Mouse (Mus musculus) kidney, postnatal 0 days (tissue): ENCODE data around the gene Bbs9. TPM values are rescaled to one million over a fixed set of nuclear protein-coding genes. Genes with fewer than 3 reads are reported as not detected.

Experiments used
- ATAC-seq: fragments of 200-750 bp; cut with Nextera tagmentation; replicated peaks from 2 replicates; pipeline ENCODE4 v1.8.0; 2017; ENCODE audit warnings: low read depth, moderate number of reproducible peaks, moderate TSS enrichment, moderate library complexity; ENCODE audit not compliant: low FRiP score
- DNase-seq: peaks from one replicate; pipeline ENCODE4 v3.0.0-alpha.2; 2016; ENCODE audit warnings: low spot score
- H3K27ac ChIP-seq: fragments of 300-500 bp; sonication (generic); 2 replicates; pipeline ENCODE4 v1.5.1; 2014; ENCODE audit warnings: mild to moderate bottlenecking
- H3K27me3 ChIP-seq: fragments of 300-500 bp; sonication (generic); 2 replicates; pipeline ENCODE4 v1.6.1; 2014; ENCODE audit warnings: low read length, mixed read lengths; ENCODE audit not compliant: insufficient read depth
- H3K36me3 ChIP-seq: fragments of 300-500 bp; sonication (generic); 2 replicates; pipeline ENCODE4 v1.6.1; 2014; ENCODE audit warnings: low read length, mixed read lengths; ENCODE audit not compliant: insufficient read depth
- H3K4me1 ChIP-seq: fragments of 300-500 bp; sonication (generic); replicated peaks from 2 replicates; pipeline ENCODE4 v1.6.1; 2014; ENCODE audit warnings: antibody characterized with exemption, low read length, mixed read lengths; ENCODE audit not compliant: insufficient read depth
- H3K4me2 ChIP-seq: fragments of 300-500 bp; sonication (generic); 2 replicates; pipeline ENCODE4 v1.6.1; 2014; ENCODE audit warnings: mild to moderate bottlenecking, low read length, moderate library complexity, mixed read lengths
- H3K4me3 ChIP-seq: fragments of 300-500 bp; sonication (generic); replicated peaks from 2 replicates; pipeline ENCODE4 v1.5.1; 2014; ENCODE audit warnings: low read depth, low read length
- H3K9ac ChIP-seq: fragments of 300-500 bp; sonication (generic); 2 replicates; pipeline ENCODE4 v1.6.1; 2014; ENCODE audit warnings: low read depth, low read length
- H3K9me3 ChIP-seq: fragments of 300-500 bp; sonication (generic); replicated peaks from 2 replicates; pipeline ENCODE4 v1.6.1; 2016; ENCODE audit warnings: low read length, inconsistent platforms, mixed read lengths
- CTCF ChIP-seq: IDR thresholded peaks from 2 replicates; pipeline ENCODE4 v1.5.1; 2016; ENCODE audit warnings: antibody characterized with exemption, low read depth, mild to moderate bottlenecking, moderate library complexity
- WGBS: fragments of 180-500 bp; shearing (Covaris S2); extraction: QIAGEN DNeasy Blood & Tissue Kit; methylation state at CpG from one replicate; pipeline ENCODE4 v1.1.7; 2014; 5-methylcytosine and 5-hydroxymethylcytosine counted together
- polyA plus RNA-seq: library from polyadenylated mRNA; unstranded; fragments of >200 nt; fragmentation: Nextera tagmentation; extraction: Ambion mirVana; gene quantifications from 2 replicates; pipeline ENCODE4 v1.2.1, GENCODE M21; 2015

Bbs9 gene
- polyA plus RNA-seq, 1 experiment from 2014 or later = 10.1 TPM

DNA sequence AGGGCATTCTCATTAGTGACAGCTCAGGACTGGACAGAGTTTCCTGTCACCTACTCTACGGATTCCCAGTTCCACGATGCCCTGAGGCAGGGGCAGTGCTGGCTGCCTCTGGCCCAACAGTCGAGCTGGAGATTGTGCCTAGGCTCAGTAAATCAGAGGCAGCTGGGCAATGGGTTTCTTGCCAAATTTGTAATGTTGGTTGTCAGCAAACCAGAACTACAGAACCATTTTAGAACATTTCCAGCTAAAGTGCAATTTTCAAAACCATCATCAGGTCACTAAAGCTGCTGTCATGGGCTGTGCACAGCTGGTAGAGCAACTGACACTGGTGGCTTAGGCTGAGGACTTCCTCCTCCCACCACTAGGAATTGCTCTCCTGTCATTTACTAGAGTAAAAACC is 292.3 kb downstream of the Bbs9 start:
- 0 out of 2 replicates have a peak, but pooled peaks have one; percentile 8 for TF ChIP-seq CTCF
- Histone ChIP-seq H3K27ac (no peak overlapping the region), H3K9ac (no peak overlapping the region), H3K27me3 (no peaks in the 10 kb centered on the region), H3K9me3 (no peaks in the 10 kb centered on the region), H3K4me2 (no peak overlapping the region), H3K4me3 (no peak overlapping the region), H3K4me1 (no peaks in the 10 kb centered on the region), H3K36me3 (no peaks in the 10 kb centered on the region)
- DNase-seq = no peak
- 53% methylated on average over 3 of the region's 3 CpGs for WGBS
- ATAC-seq = no peak

DNA sequence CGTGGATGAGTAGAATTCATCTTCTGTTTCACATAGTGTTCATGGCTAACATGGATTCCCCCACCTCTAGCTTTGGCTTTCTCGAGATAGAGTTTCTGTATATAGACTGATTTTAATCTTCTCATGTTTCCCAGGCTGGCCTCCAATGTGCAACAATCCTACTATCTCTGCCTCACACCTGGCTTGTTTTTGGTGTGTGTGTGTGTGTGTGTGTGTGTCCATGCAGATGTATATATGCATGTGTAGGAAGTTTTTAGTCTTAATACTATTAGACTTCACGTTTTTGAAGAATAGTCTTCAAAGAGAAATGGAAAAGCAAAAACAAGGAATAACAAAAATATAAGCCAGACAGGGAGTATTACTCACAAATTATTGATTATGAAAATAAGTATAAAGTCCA is 296.3 kb downstream of the Bbs9 start:
- Histone ChIP-seq H3K27ac (no peak overlapping the region), H3K4me1 (no peaks in the 10 kb centered on the region), H3K9ac (no peak overlapping the region), H3K27me3 (no peaks in the 10 kb centered on the region), H3K9me3 (no peaks in the 10 kb centered on the region), H3K4me3 (no peak overlapping the region), H3K36me3 (no peaks in the 10 kb centered on the region), H3K4me2 (no peak overlapping the region)
- no peak for ATAC-seq
- WGBS = 86% methylated on average over 3 of the region's 3 CpGs
- DNase-seq = no peak
- no peak for TF ChIP-seq CTCF

DNA sequence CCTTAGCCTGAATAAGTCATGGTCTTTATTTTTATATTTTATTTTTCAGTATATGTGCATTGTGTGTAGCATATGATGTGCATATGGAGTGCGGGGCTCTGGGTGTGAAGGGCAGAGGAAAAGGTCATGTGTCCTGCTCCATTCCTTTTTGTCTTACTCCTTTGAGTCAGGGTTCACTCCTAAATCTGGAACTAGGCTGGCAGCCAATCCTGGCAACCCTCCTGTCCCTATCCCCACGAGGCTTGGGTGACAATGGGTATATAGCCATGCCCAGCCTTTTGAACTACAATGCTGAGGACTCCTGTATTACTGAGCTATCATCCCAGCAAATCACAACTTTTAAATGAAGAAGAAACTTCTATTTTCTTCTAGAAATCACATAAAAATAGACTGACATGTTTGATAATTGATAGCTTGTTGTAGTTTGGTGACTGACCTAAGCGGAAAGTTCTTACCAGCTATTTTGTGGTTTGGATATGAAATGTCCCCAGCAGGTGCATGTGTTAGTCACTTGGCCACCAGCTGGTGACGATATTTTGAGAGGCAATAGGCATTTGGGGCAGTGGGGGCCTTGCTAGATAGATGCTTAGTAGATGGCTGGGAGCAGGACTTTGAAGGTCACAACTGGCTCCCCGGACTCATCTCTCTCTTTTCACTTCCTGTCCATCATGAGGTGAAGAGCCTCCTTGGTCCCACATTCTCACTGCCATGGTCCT is 300.9 kb downstream of the Bbs9 start:
- no peak overlapping the region for H3K9ac ChIP-seq
- ATAC-seq (no peak), DNase-seq (no peak)
- no peaks in the 10 kb centered on the region for H3K36me3 ChIP-seq
- no peak overlapping the region for H3K27ac ChIP-seq
- WGBS = 78% methylated on average over 5 of the region's 5 CpGs
- no peaks in the 10 kb centered on the region for H3K4me1 ChIP-seq
- TF ChIP-seq CTCF = no peak
- no peak overlapping the region for H3K4me2 ChIP-seq
- no peaks in the 10 kb centered on the region for H3K9me3 ChIP-seq
- H3K4me3 ChIP-seq = no peak overlapping the region
- no peaks in the 10 kb centered on the region for H3K27me3 ChIP-seq

DNA sequence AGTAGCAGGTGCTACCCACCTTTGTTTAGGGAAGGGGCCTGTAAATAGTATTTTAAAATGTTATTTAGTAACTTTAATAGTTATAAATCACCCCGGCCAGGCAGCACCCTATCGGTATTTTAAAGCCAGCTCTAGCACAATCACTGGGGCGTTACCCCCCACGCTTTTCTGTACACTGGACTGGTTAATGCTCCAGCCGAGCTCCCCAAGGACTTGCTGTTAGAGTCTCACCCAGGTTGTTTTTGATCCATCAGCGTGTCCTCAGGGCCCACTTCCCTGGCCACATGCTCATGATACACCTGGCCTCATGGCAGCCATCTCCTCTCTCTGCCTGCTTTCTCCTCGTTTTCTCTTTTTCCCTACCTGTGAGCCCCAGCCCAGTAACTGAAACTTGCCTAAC is 301.9 kb downstream of the Bbs9 start:
- ATAC-seq = no peak

DNA sequence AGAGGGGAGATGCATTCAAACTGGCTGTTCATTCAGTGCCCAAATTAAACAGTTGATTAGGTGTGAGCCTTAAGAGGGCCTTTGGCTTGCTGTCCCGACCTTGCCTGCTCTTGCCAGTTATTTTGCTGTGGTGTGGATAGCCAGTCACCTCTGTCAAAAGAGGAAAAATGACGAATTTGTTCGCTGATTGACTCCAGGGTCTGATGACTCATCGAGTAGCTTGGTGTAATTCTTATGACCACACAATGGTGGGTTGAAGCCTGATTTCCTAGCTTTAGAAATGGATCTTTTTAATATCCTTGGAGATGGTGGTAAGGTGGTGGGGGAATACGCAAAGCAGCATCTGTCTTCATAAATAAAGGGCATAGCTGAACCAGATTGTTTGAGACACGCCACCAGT is 304.1 kb downstream of the Bbs9 start:
- no peak overlapping the region for H3K9ac ChIP-seq
- no peaks in the 10 kb centered on the region for H3K9me3 ChIP-seq
- H3K4me3 ChIP-seq = no peak overlapping the region
- H3K4me1 ChIP-seq = no peaks in the 10 kb centered on the region
- no peak overlapping the region for H3K4me2 ChIP-seq
- H3K27me3 ChIP-seq = no peaks in the 10 kb centered on the region
- TF ChIP-seq CTCF = no peak
- no peak for DNase-seq
- 86% methylated on average over 6 of the region's 6 CpGs for WGBS
- no peaks in the 10 kb centered on the region for H3K36me3 ChIP-seq
- no peak for ATAC-seq
- H3K27ac ChIP-seq = no peak overlapping the region

More for the DNA sequence above, 301.9 kb downstream of the Bbs9 start:
- no peak for DNase-seq
- Histone ChIP-seq H3K36me3 (no peaks in the 10 kb centered on the region), H3K4me3 (no peak overlapping the region), H3K27me3 (no peaks in the 10 kb centered on the region), H3K27ac (no peak overlapping the region), H3K9me3 (no peaks in the 10 kb centered on the region), H3K4me2 (no peak overlapping the region), H3K4me1 (no peaks in the 10 kb centered on the region), H3K9ac (no peak overlapping the region)
- TF ChIP-seq CTCF = no peak
- 55% methylated on average over 7 of the region's 7 CpGs for WGBS

DNA sequence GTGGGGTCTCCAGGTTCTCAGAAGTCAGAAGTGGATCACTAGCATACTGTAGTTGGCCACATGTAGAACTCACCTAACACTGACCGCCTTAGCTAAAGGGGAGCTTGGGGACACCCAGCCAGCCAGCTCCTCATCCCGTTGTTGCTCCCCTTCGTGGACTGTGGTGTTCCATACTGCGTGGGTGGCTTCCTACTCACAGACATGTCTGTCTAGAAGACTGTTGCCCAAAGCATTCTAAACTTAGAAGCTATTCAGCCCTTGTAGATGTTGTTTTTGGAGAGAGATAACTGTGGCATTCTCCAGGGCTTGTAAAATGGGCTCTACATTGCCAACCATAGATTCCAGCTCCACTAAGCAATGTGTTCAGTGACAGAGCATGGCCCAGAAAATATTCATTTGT is 310.5 kb downstream of the Bbs9 start:
- WGBS = 67% methylated on average over 4 of the region's 4 CpGs
- H3K9me3 ChIP-seq = no peaks in the 10 kb centered on the region
- H3K4me1 ChIP-seq = no peaks in the 10 kb centered on the region
- no peak overlapping the region for H3K4me3 ChIP-seq
- no peaks in the 10 kb centered on the region for H3K27me3 ChIP-seq
- no peak overlapping the region for H3K27ac ChIP-seq
- H3K36me3 ChIP-seq = no peaks in the 10 kb centered on the region
- no peak for ATAC-seq
- H3K9ac ChIP-seq = no peak overlapping the region
- TF ChIP-seq CTCF = no peak
- H3K4me2 ChIP-seq = no peak overlapping the region
- DNase-seq = no peak

DNA sequence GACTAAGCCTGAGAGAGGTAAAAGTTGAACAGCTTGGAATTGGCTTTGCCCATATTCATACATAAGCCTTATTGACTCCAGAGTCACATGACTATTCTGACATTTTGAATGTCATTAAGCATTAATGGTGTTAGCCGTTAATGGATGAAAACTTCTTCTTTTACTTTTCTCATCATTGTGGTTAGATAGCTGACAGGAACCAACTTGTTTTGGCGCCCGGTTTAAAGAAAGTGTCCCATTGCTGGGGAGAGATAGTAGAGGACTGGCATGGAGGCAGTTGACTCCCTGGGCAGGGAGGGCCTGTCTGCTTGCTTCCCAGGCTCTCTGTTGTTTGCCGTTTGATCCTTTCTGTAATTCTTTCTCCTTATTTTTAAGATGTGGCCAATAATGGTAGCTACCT is 312.9 kb downstream of the Bbs9 start:
- ATAC-seq = no peak
- Histone ChIP-seq H3K27ac (no peak overlapping the region), H3K9ac (no peak overlapping the region), H3K4me1 (no peaks in the 10 kb centered on the region), H3K27me3 (no peaks in the 10 kb centered on the region), H3K4me2 (no peak overlapping the region), H3K9me3 (no peaks in the 10 kb centered on the region), H3K4me3 (no peak overlapping the region), H3K36me3 (no peaks in the 10 kb centered on the region)
- no peak for DNase-seq
- TF ChIP-seq CTCF = no peak
- 93% methylated on average over 4 of the region's 4 CpGs for WGBS
